Comparison of ENCODE assay signal across 8 mouse cellular contexts in genomic region chr8:111259408-111259741, GRCm38 (mm10). TPM values are rescaled to one million over a fixed set of nuclear protein-coding genes. Genes with fewer than 3 reads are reported as not detected.
DNase-seq lines count a peak whose midpoint lies in the region; ATAC-seq and TF ChIP-seq lines count a peak whose summit lies in the region.

No protein-coding gene starts in this region.

- no peak; the same call in 1 of the 2 replicates for TF ChIP-seq EP300 in heart, postnatal 0 days (IDR thresholded peaks at IDR 0.05; ENCODE audit: low read depth)

- no peaks in the 10 kb centered on the region for H3K9me3 ChIP-seq in heart, postnatal 0 days (replicated peaks; ENCODE audit: control insufficient read depth, low read length)
- no peaks in the 10 kb centered on the region for H3K9me3 ChIP-seq in hindbrain, embryonic 13.5 days
- H3K9me3 ChIP-seq in midbrain, embryonic 13.5 days: no peaks in the 10 kb centered on the region

- peak overlapping the region; percentile 81 for H3K9ac ChIP-seq in heart, postnatal 0 days (replicated peaks; ENCODE audit: low read depth, low read length)
- H3K9ac ChIP-seq in hindbrain, embryonic 13.5 days: peak overlapping the region; percentile 94
- peak overlapping the region; percentile 96 for H3K9ac ChIP-seq in midbrain, embryonic 13.5 days (replicated peaks)

- H3K36me3 ChIP-seq in heart, postnatal 0 days (replicated peaks; ENCODE audit: control insufficient read depth, insufficient read depth, low read length): no peaks in the 10 kb centered on the region
- no peaks in the 10 kb centered on the region for H3K36me3 ChIP-seq in hindbrain, embryonic 13.5 days
- peaks cover 3% of the 10 kb centered on the region; the same call in 1 of the 2 replicates for H3K36me3 ChIP-seq in midbrain, embryonic 13.5 days

- 8% methylated on average over 13 of the region's 13 CpGs for WGBS in heart, postnatal 0 days
- WGBS in hindbrain, embryonic 13.5 days: 13% methylated on average over 13 of the region's 13 CpGs
- WGBS in midbrain, embryonic 13.5 days: 12% methylated on average over 13 of the region's 13 CpGs

- H3K4me1 ChIP-seq in heart, postnatal 0 days (ENCODE audit: control insufficient read depth, insufficient read depth): 0 out of 2 replicates have a peak, but pooled peaks cover 13% of the 10 kb centered on the region
- H3K4me1 ChIP-seq in hindbrain, embryonic 13.5 days (replicated peaks): peaks cover 14% of the 10 kb centered on the region
- H3K4me1 ChIP-seq in midbrain, embryonic 13.5 days (replicated peaks): peaks cover 16% of the 10 kb centered on the region

- TF ChIP-seq CTCF in heart, postnatal 0 days (IDR thresholded peaks at IDR 0.05; ENCODE audit: low read depth): no peak

- no peak for DNase-seq in heart, postnatal 0 days (ENCODE audit: low spot score)
- no peak for DNase-seq in heart, adult 18-20 months
- no peak for DNase-seq in thymus, adult 18-20 months
- DNase-seq in adrenal gland, postnatal 14 days: no peak
- DNase-seq in gastrocnemius, adult 8-10 months (ENCODE audit: low spot score in 2 of 2): no peak

- ATAC-seq in heart, postnatal 0 days (ENCODE audit: insufficient read depth, low read depth): peak; percentile 28
- peak; percentile 49 for ATAC-seq in activated CD4-positive, CD25-positive, alpha-beta regulatory T cell, adult 4 months
- ATAC-seq in hindbrain, embryonic 13.5 days (ENCODE audit: low FRiP score): peak; percentile 49; the same call in 1 of the 2 replicates
- peak; percentile 25; the same call in 1 of the 2 replicates for ATAC-seq in midbrain, embryonic 13.5 days

- H3K27me3 ChIP-seq in heart, postnatal 0 days (ENCODE audit: control insufficient read depth, insufficient read depth, low read length): no peaks in the 10 kb centered on the region
- no peaks in the 10 kb centered on the region for H3K27me3 ChIP-seq in hindbrain, embryonic 13.5 days
- H3K27me3 ChIP-seq in midbrain, embryonic 13.5 days: peaks cover 4% of the 10 kb centered on the region; the same call in 1 of the 2 replicates

- H3K4me3 ChIP-seq in heart, postnatal 0 days (ENCODE audit: low read depth, low read length): peak overlapping the region; percentile 74
- H3K4me3 ChIP-seq in hindbrain, embryonic 13.5 days: peak overlapping the region; percentile 91
- peak overlapping the region; percentile 90 for H3K4me3 ChIP-seq in midbrain, embryonic 13.5 days (replicated peaks)

- peak overlapping the region; percentile 98 for H3K27ac ChIP-seq in heart, postnatal 0 days (ENCODE audit: low read depth)
- H3K27ac ChIP-seq in hindbrain, embryonic 13.5 days: peak overlapping the region; percentile 99
- peak overlapping the region; percentile 99 for H3K27ac ChIP-seq in midbrain, embryonic 13.5 days

- H3K4me2 ChIP-seq in heart, postnatal 0 days (ENCODE audit: low read depth, low read length): peak overlapping the region; percentile 67
- H3K4me2 ChIP-seq in hindbrain, embryonic 13.5 days: peak overlapping the region; percentile 63
- H3K4me2 ChIP-seq in midbrain, embryonic 13.5 days (replicated peaks): peak overlapping the region; percentile 64

RNA-seq across cellular contexts. Expression of gene Glg1, which starts 0.4 kb away (rescaled TPM):
- total RNA-seq in heart, postnatal 0 days (2014; rRNA removed; ENCODE audit: low replicate concordance): 30.5 and 41.9 TPM in 2 replicates
- polyA plus RNA-seq in heart, postnatal 0 days (2015; fragmentation: Nextera tagmentation; extraction: Ambion mirVana): 37.1 and 38.2 TPM in 2 replicates
- total RNA-seq in heart, adult 18-20 months (2021): 10 to 100 TPM; 97.3 to 98.3 TPM
- polyA plus RNA-seq in activated CD4-positive, CD25-positive, alpha-beta regulatory T cell, adult 4 months (2017; shearing (Covaris generic)): 10 to 100 TPM; 28.3 to 28.7 TPM
- 66.7 and 68.6 TPM in 2 replicates for polyA plus RNA-seq in hindbrain, embryonic 13.5 days (2015; fragmentation: Nextera tagmentation; extraction: Ambion mirVana)
- polyA plus RNA-seq in midbrain, embryonic 13.5 days (2015; fragmentation: Nextera tagmentation; extraction: Ambion mirVana): 67.4 and 77.3 TPM in 2 replicates
- 95.5 and 98.6 TPM in 2 replicates for total RNA-seq in adrenal gland, postnatal 14 days (2021)
- total RNA-seq in gastrocnemius, adult 8-10 months (2022): 10 to 100 TPM; 31.4 to 34.4 (median 32.8) TPM

RNA-seq across cellular contexts. Expression of gene Rfwd3, which starts 40.6 kb away (rescaled TPM):
- 20.5 and 32.7 TPM in 2 replicates for total RNA-seq in heart, postnatal 0 days (2014; rRNA removed; ENCODE audit: low replicate concordance)
- 16.0 TPM in 2 replicates for polyA plus RNA-seq in heart, postnatal 0 days (2015; fragmentation: Nextera tagmentation; extraction: Ambion mirVana)
- 10 to 100 TPM; 15.4 to 18.0 TPM for total RNA-seq in heart, adult 18-20 months (2021)
- 10 to 100 TPM; 26.8 to 30.2 TPM for polyA plus RNA-seq in activated CD4-positive, CD25-positive, alpha-beta regulatory T cell, adult 4 months (2017; shearing (Covaris generic))
- 26.8 and 29.0 TPM in 2 replicates for polyA plus RNA-seq in hindbrain, embryonic 13.5 days (2015; fragmentation: Nextera tagmentation; extraction: Ambion mirVana)
- 36.3 and 37.5 TPM in 2 replicates for polyA plus RNA-seq in midbrain, embryonic 13.5 days (2015; fragmentation: Nextera tagmentation; extraction: Ambion mirVana)
- 46.5 and 49.0 TPM in 2 replicates for total RNA-seq in adrenal gland, postnatal 14 days (2021)
- 1 to 10 TPM; 4.1 to 4.7 (median 4.2) TPM for total RNA-seq in gastrocnemius, adult 8-10 months (2022)
